ENCODE assay signal across 8 mouse cellular contexts in the genomic region with DNA sequence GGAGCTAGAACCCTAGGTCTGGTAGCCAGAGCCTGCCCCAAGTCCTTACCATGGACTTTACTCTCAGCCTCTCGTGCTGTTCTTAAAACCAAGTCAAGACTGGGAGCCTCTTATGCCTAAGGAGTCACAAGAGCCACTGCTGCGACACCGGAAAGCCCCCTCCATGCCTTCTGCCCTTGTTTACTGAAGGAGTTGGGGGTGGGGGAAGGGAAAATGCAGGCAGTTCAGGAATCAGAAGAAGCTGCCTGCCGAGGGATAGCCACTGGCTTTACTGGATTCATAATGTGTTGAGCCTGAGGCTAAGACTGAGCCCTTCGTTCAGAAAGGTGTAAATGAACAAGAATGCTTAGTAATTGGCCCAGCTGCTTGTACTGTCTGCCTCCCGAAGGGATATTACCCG. TPM values are rescaled to one million over a fixed set of nuclear protein-coding genes. Genes with fewer than 3 reads are reported as not detected.
A peak's percentile ranks its signal among the peaks of the same experiment; 100 is the strongest.
DNase-seq lines count a peak whose midpoint lies in the region; ATAC-seq and TF ChIP-seq lines count a peak whose summit lies in the region.

No protein-coding gene starts in this region.

- H3K4me3 ChIP-seq in heart, embryonic 11.5 days (ENCODE audit: low read depth, low read length), result peak overlapping the region; percentile 96
- H3K4me3 ChIP-seq in MEL (ENCODE audit: control insufficient read depth in 1 of 2, insufficient read depth in 1 of 2, low read depth in 2 of 2, low read length in 2 of 2), result peak overlapping the region; percentile 86 to 89
- H3K4me3 ChIP-seq in hindbrain, embryonic 11.5 days (ENCODE audit: low read depth, low read length), result peak overlapping the region; percentile 95

- peaks cover 9% of the 10 kb centered on the region for H3K36me3 ChIP-seq in heart, embryonic 11.5 days (ENCODE audit: control insufficient read depth, insufficient read depth, low read length)
- H3K36me3 ChIP-seq in MEL (ENCODE audit: control insufficient read depth in 1 of 2, insufficient read depth in 2 of 2, low read length in 2 of 2), result no peaks in the 10 kb centered on the region
- no peaks in the 10 kb centered on the region for H3K36me3 ChIP-seq in hindbrain, embryonic 11.5 days (ENCODE audit: control insufficient read depth, insufficient read depth, low read length)

- peak overlapping the region; percentile 98 for H3K9ac ChIP-seq in heart, embryonic 11.5 days (ENCODE audit: low read depth, low read length)
- peak overlapping the region; percentile 90 for H3K9ac ChIP-seq in MEL (ENCODE audit: control insufficient read depth, low read depth, low read length, poor library complexity, severe bottlenecking)
- H3K9ac ChIP-seq in hindbrain, embryonic 11.5 days (ENCODE audit: low read depth, low read length), result peak overlapping the region; percentile 94

- ATAC-seq in heart, embryonic 11.5 days (replicated peaks; ENCODE audit: insufficient number of reproducible peaks, low FRiP score, low TSS enrichment), result no peak
- ATAC-seq in hindbrain, embryonic 11.5 days (ENCODE audit: low FRiP score), result no peak; the same call in 1 of the 2 replicates
- ATAC-seq in granulocyte monocyte progenitor cell, adult 5-6 weeks (replicated peaks; ENCODE audit: poor library complexity, severe bottlenecking), result no peak

- peaks cover 44% of the 10 kb centered on the region for H3K4me1 ChIP-seq in heart, embryonic 11.5 days (ENCODE audit: control insufficient read depth, insufficient read depth, low read length)
- peaks cover 0 to 24% of the 10 kb centered on the region in 2 experiments; a peak in 3 of 4 replicates for H3K4me1 ChIP-seq in MEL (ENCODE audit: control insufficient read depth in 1 of 2, insufficient read depth in 2 of 2, low read length in 2 of 2)
- peaks cover 7% of the 10 kb centered on the region for H3K4me1 ChIP-seq in hindbrain, embryonic 11.5 days (replicated peaks; ENCODE audit: control insufficient read depth, insufficient read depth, low read length)

- H3K9me3 ChIP-seq in heart, embryonic 11.5 days (replicated peaks; ENCODE audit: control insufficient read depth, low read length), result no peaks in the 10 kb centered on the region
- H3K9me3 ChIP-seq in MEL (replicated peaks; ENCODE audit: insufficient read depth, low read length), result no peaks in the 10 kb centered on the region
- H3K9me3 ChIP-seq in hindbrain, embryonic 11.5 days (ENCODE audit: control insufficient read depth, low read length), result no peaks in the 10 kb centered on the region

- no peak for TF ChIP-seq CTCF in MEL (IDR thresholded peaks at IDR 0.05 in 2 of 3, conservative IDR thresholded peaks at IDR 0.05 in 1 of 3; ENCODE audit: control insufficient read depth in 1 of 3, insufficient read depth in 1 of 3, low read depth in 2 of 3, low read length in 3 of 3, poor library complexity in 1 of 3, severe bottlenecking in 1 of 3)

- no peak for TF ChIP-seq RAD21 in MEL (IDR thresholded peaks at IDR 0.05; ENCODE audit: low read depth, low read length)

- WGBS in heart, embryonic 11.5 days (ENCODE audit: insufficient replicate concordance), result 7% methylated on average over 7 of the region's 7 CpGs
- WGBS in hindbrain, embryonic 11.5 days, result 14% methylated on average over 7 of the region's 7 CpGs

- H3K27ac ChIP-seq in heart, embryonic 11.5 days (ENCODE audit: low read depth, low read length), result no peak overlapping the region
- H3K27ac ChIP-seq in MEL (ENCODE audit: control insufficient read depth, low read depth, low read length), result no peak overlapping the region
- no peak overlapping the region for H3K27ac ChIP-seq in hindbrain, embryonic 11.5 days (ENCODE audit: low read depth, low read length)

- no peaks in the 10 kb centered on the region for H3K27me3 ChIP-seq in heart, embryonic 11.5 days (ENCODE audit: control insufficient read depth, insufficient read depth, low read length)
- H3K27me3 ChIP-seq in MEL (ENCODE audit: control insufficient read depth in 1 of 2, insufficient read depth in 2 of 2, low read length in 2 of 2), result no peaks in the 10 kb centered on the region
- no peaks in the 10 kb centered on the region for H3K27me3 ChIP-seq in hindbrain, embryonic 11.5 days (ENCODE audit: control insufficient read depth, insufficient read depth, low read length)

- no peak for TF ChIP-seq EP300 in MEL (IDR thresholded peaks at IDR 0.05; ENCODE audit: low read depth in 1 of 2, low read length in 2 of 2)

- no peak for TF ChIP-seq POLR2A in MEL (IDR thresholded peaks at IDR 0.05; ENCODE audit: control insufficient read depth in 1 of 2, insufficient read depth in 1 of 2, low read depth in 1 of 2, low read length in 2 of 2, poor library complexity in 1 of 2)

- no peak for DNase-seq in heart, adult 9 months (ENCODE audit: low spot score in 2 of 2)
- DNase-seq in MEL (ENCODE audit: low read depth, low spot score), result no peak
- DNase-seq in hindbrain, embryonic 11.5 days (ENCODE audit: low spot score), result no peak
- peak; percentile 33 for DNase-seq in lung, postnatal 36 days
- DNase-seq in layer of hippocampus, adult 11-12 months (ENCODE audit: low spot score), result no peak
- no peak for DNase-seq in spleen, postnatal 4 days (ENCODE audit: low spot score in 2 of 2)

- H3K79me2 ChIP-seq in MEL (ENCODE audit: control insufficient read depth, insufficient read depth, low read length, poor library complexity), result peaks cover 5% of the 10 kb centered on the region; the same call in 1 of the 2 replicates

- H3K4me2 ChIP-seq in heart, embryonic 11.5 days, result peak overlapping the region; percentile 89
- peak overlapping the region; percentile 95 for H3K4me2 ChIP-seq in hindbrain, embryonic 11.5 days (replicated peaks; ENCODE audit: low read depth, low read length)

TF ChIP-seq in MEL, 35 proteins besides CTCF, POLR2A, EP300 and RAD21:
- TF ChIP-seq MAFK (IDR thresholded peaks at IDR 0.05; ENCODE audit: borderline replicate concordance, low read depth, low read length) (no peak), HCFC1 (IDR thresholded peaks at IDR 0.05; ENCODE audit: low read depth, low read length) (no peak), ETS1 (IDR thresholded peaks at IDR 0.05; ENCODE audit: low read depth, low read length) (no peak), POLR2AphosphoS5 (IDR thresholded peaks at IDR 0.05; ENCODE audit: borderline replicate concordance, low read depth, low read length) (no peak), NRF1 (IDR thresholded peaks at IDR 0.05; ENCODE audit: insufficient read depth, low read depth, low read length, poor library complexity, severe bottlenecking) (no peak), ZC3H11A (IDR thresholded peaks at IDR 0.05; ENCODE audit: low read depth, low read length) (no peak), TCF12 (IDR thresholded peaks at IDR 0.05; ENCODE audit: low read depth, low read length) (no peak), KAT2A (conservative IDR thresholded peaks at IDR 0.05; ENCODE audit: low read depth, low read length) (no peak)

RNA-seq across cellular contexts. Expression of a gene that starts 0.4 kb away (rescaled TPM):
- 63.7 and 66.4 TPM in 2 replicates for polyA plus RNA-seq in heart, embryonic 11.5 days (2014; fragmentation: Nextera tagmentation; extraction: Ambion mirVana)
- total RNA-seq in MEL (2012; rRNA removed), result 73.8 and 76.7 TPM in 2 replicates
- 10 to 100 TPM in 1 of 2 experiments, not detected in 1; 58.3 TPM for polyA plus RNA-seq in MEL (2012; ENCODE audit: insufficient read depth in 1 of 2, insufficient read length in 2 of 2, low read depth in 1 of 2, low replicate concordance in 2 of 2, missing spikeins in 1 of 2)
- 87.2 and 88.3 TPM in 2 replicates for polyA plus RNA-seq in hindbrain, embryonic 11.5 days (2014; fragmentation: Nextera tagmentation; extraction: Ambion mirVana)
- total RNA-seq in granulocyte monocyte progenitor cell, adult 5-6 weeks (2014; fragmentation: Nextera tagmentation), result 15.9 and 18.0 TPM in 2 replicates
- total RNA-seq in granulocyte monocyte progenitor cell, adult 5-6 weeks (2017), result 60.8 and 73.0 TPM in 2 replicates

RNA-seq across cellular contexts. Expression of a gene that starts 29.7 kb away (rescaled TPM):
- polyA plus RNA-seq in heart, embryonic 11.5 days (2014; fragmentation: Nextera tagmentation; extraction: Ambion mirVana), result 12.8 and 15.4 TPM in 2 replicates
- total RNA-seq in MEL (2012; rRNA removed), result 31.3 and 32.8 TPM in 2 replicates
- 10 to 100 TPM in 1 of 2 experiments, not detected in 1; 27.5 TPM for polyA plus RNA-seq in MEL (2012; ENCODE audit: insufficient read depth in 1 of 2, insufficient read length in 2 of 2, low read depth in 1 of 2, low replicate concordance in 2 of 2, missing spikeins in 1 of 2)
- polyA plus RNA-seq in hindbrain, embryonic 11.5 days (2014; fragmentation: Nextera tagmentation; extraction: Ambion mirVana), result 10.1 and 11.5 TPM in 2 replicates
- 8.0 and 10.6 TPM in 2 replicates for total RNA-seq in granulocyte monocyte progenitor cell, adult 5-6 weeks (2014; fragmentation: Nextera tagmentation)
- total RNA-seq in granulocyte monocyte progenitor cell, adult 5-6 weeks (2017), result 5.9 and 23.5 TPM in 2 replicates
